Mouse (Mus musculus) ES-E14 (cell line): ENCODE results near the gene Fam193b.

Experiments
- CHD2 ChIP-seq: IDR thresholded peaks from 2 replicates; pipeline ENCODE4 v1.6.1; 2014; ENCODE audit warnings: mild to moderate bottlenecking, low read depth, low read length, inconsistent platforms
- HCFC1 ChIP-seq: IDR thresholded peaks from 2 replicates; pipeline ENCODE4 v1.6.1; 2012; ENCODE audit warnings: low read length, inconsistent platforms, borderline replicate concordance; ENCODE audit not compliant: insufficient read depth

GRCm38 (mm10) chr13:55593254-55593747 lies 22.4 kb upstream of the Fam193b start:
- TF ChIP-seq HCFC1 (no peak), CHD2 (no peak)
